ENCODE assay signal across 11 mouse cellular contexts in genomic region chr11:58098366-58098720, GRCm38 (mm10). TPM values are rescaled to one million over a fixed set of nuclear protein-coding genes. Genes with fewer than 3 reads are reported as not detected.
DNase-seq lines count a peak whose midpoint lies in the region; ATAC-seq and TF ChIP-seq lines count a peak whose summit lies in the region.
"Not testable (repeated sequence)": the region's sequence is repeated elsewhere in the genome, so short reads cannot be mapped to it uniquely, and the experiment has no call there.
"Had no signal": no experiment of that assay in that cellular context is flagged by ENCODE, and none has a peak within 500 bp of the region (broad histone marks: within the 10 kb centered on the region; RNA-seq: fewer than 3 reads in every experiment).

No protein-coding gene starts in this region.

- H3K4me2 ChIP-seq in embryonic facial prominence, embryonic 13.5 days, result peak overlapping the region; percentile 77
- H3K4me2 ChIP-seq in heart, embryonic 14.5 days (ENCODE audit: low read length), result peak overlapping the region; percentile 88
- H3K4me2 ChIP-seq in liver, embryonic 12.5 days, result peak overlapping the region; percentile 73; the same call in 1 of the 2 replicates

- peak; percentile 56 for DNase-seq in ES-CJ7 (ENCODE audit: low read depth, low spot score)
- DNase-seq in kidney, adult 2 months, result peak; percentile 25
- not testable (repeated sequence) for DNase-seq in midbrain, embryonic 10.5 days (ENCODE audit: low spot score)
- peak; percentile 60 for DNase-seq in splenic B cell, adult 2 months (ENCODE audit: low read depth, low spot score)

- TF ChIP-seq CTCF in kidney, adult 2 months (conservative IDR thresholded peaks at IDR 0.05; ENCODE audit: insufficient read depth, insufficient read length, low read depth, low read length), result peak; percentile 31; the same call in 1 of the 2 replicates

- H3K27ac ChIP-seq in embryonic facial prominence, embryonic 13.5 days; heart, embryonic 14.5 days (replicated peaks in 1 of 2; ENCODE audit: control insufficient read depth in 1 of 2, insufficient read depth in 1 of 2, low read depth in 2 of 2, low read length in 2 of 2); kidney, adult 2 months (ENCODE audit: insufficient read depth, low read depth, low read length); liver, embryonic 12.5 days; midbrain, embryonic 10.5 days (replicated peaks): not testable (repeated sequence)

- not testable (repeated sequence) for ATAC-seq in embryonic facial prominence, embryonic 13.5 days (ENCODE audit: insufficient number of reproducible peaks, insufficient read depth, low FRiP score, low TSS enrichment, low read depth); heart, embryonic 14.5 days (ENCODE audit: insufficient number of reproducible peaks, insufficient read depth, low FRiP score, low read depth); liver, embryonic 12.5 days

- not testable (repeated sequence) for TF ChIP-seq POLR2A in kidney, adult 2 months (IDR thresholded peaks at IDR 0.05; ENCODE audit: low read depth, low read length)

- not testable (repeated sequence) for H3K9me3 ChIP-seq in embryonic facial prominence, embryonic 13.5 days; heart, embryonic 14.5 days (ENCODE audit: control insufficient read depth, low read length); liver, embryonic 12.5 days (replicated peaks); midbrain, embryonic 10.5 days (replicated peaks)

- H3K4me3 ChIP-seq in embryonic facial prominence, embryonic 13.5 days, result peak overlapping the region; percentile 45
- H3K4me3 ChIP-seq in heart, embryonic 14.5 days (ENCODE audit: control insufficient read depth in 1 of 2, insufficient read depth in 1 of 2, low read depth in 1 of 2, low read length in 2 of 2), result peak overlapping the region in 1 of 2 experiments; percentile 43; a peak in 2 of 4 replicates
- not testable (repeated sequence) for H3K4me3 ChIP-seq in kidney, adult 2 months (ENCODE audit: insufficient read depth, low read depth, low read length)
- 0 out of 2 replicates have a peak overlapping the region, but pooled peaks have one; percentile 50 for H3K4me3 ChIP-seq in liver, embryonic 12.5 days
- H3K4me3 ChIP-seq in midbrain, embryonic 10.5 days, result peak overlapping the region; percentile 56; the same call in 1 of the 2 replicates

- not testable (repeated sequence) for H3K9ac ChIP-seq in embryonic facial prominence, embryonic 13.5 days; heart, embryonic 14.5 days (ENCODE audit: low read length); liver, embryonic 12.5 days

- not testable (repeated sequence) for H3K36me3 ChIP-seq in embryonic facial prominence, embryonic 13.5 days; heart, embryonic 14.5 days (ENCODE audit: control insufficient read depth, insufficient read depth, low read length); kidney, adult 2 months (ENCODE audit: control insufficient read depth, insufficient read depth, low read length); liver, embryonic 12.5 days; midbrain, embryonic 10.5 days; splenic B cell, adult 2 months (ENCODE audit: control insufficient read depth, insufficient read depth, low read length, poor library complexity, severe bottlenecking)

- WGBS in embryonic facial prominence, embryonic 13.5 days, result 65% methylated on average over 5 of the region's 5 CpGs
- WGBS in heart, embryonic 14.5 days, result 61% methylated on average over 5 of the region's 5 CpGs
- WGBS in kidney, adult 2 months, result 73% methylated on average over 5 of the region's 5 CpGs
- WGBS in liver, embryonic 12.5 days (ENCODE audit: insufficient replicate concordance), result 51% methylated on average over 5 of the region's 5 CpGs
- 71% methylated on average over 5 of the region's 5 CpGs for WGBS in midbrain, embryonic 10.5 days

- H3K27me3 ChIP-seq in embryonic facial prominence, embryonic 13.5 days, result peaks cover 30% of the 10 kb centered on the region
- H3K27me3 ChIP-seq in heart, embryonic 14.5 days (ENCODE audit: control insufficient read depth, insufficient read depth, low read length); kidney, adult 2 months (replicated peaks; ENCODE audit: control insufficient read depth, insufficient read depth, low read length); splenic B cell, adult 2 months (ENCODE audit: control insufficient read depth, insufficient read depth, low read length, poor library complexity, severe bottlenecking): not testable (repeated sequence)
- H3K27me3 ChIP-seq in liver, embryonic 12.5 days (replicated peaks), result peaks cover 50% of the 10 kb centered on the region
- H3K27me3 ChIP-seq in midbrain, embryonic 10.5 days (ENCODE audit: low read depth, poor library complexity, severe bottlenecking), result peaks cover 40% of the 10 kb centered on the region

- H3K4me1 ChIP-seq in embryonic facial prominence, embryonic 13.5 days, result peaks cover 12% of the 10 kb centered on the region
- H3K4me1 ChIP-seq in heart, embryonic 14.5 days (ENCODE audit: control insufficient read depth in 2 of 2, insufficient read depth in 2 of 2, low read length in 2 of 2); kidney, adult 2 months (ENCODE audit: control insufficient read depth, insufficient read depth, low read length): not testable (repeated sequence)
- peaks cover 20% of the 10 kb centered on the region for H3K4me1 ChIP-seq in liver, embryonic 12.5 days
- peaks cover 32% of the 10 kb centered on the region for H3K4me1 ChIP-seq in midbrain, embryonic 10.5 days

RNA-seq across cellular contexts. Expression of gene Gm12248, which starts 5.4 kb away (rescaled TPM):
- 0.29 TPM in 1 of 2 replicates, not detected in the other for polyA plus RNA-seq in embryonic facial prominence, embryonic 13.5 days (2015; fragmentation: Nextera tagmentation; extraction: Ambion mirVana)
- not detected in 2 replicates for polyA plus RNA-seq in heart, embryonic 14.5 days (2014; fragmentation: Nextera tagmentation; extraction: Ambion mirVana)
- polyA plus RNA-seq in kidney, adult 2 months (2012; rRNA removed), result 0.16 TPM in 2 replicates
- not detected in 2 replicates for polyA plus RNA-seq in liver, embryonic 12.5 days (2016; fragmentation: Nextera tagmentation; extraction: Ambion mirVana)
- not detected in 2 replicates for polyA plus RNA-seq in midbrain, embryonic 10.5 days (2016; fragmentation: Nextera tagmentation; extraction: Ambion mirVana)
- polyA plus RNA-seq: brain, embryonic 14.5 days; embryonic facial prominence, embryonic 11.5 days; forebrain, embryonic 16.5 days; macrophage had no signal

RNA-seq across cellular contexts. Expression of gene Cnot8, which starts 5.6 kb away (rescaled TPM):
- 100.0 and 104 TPM in 2 replicates for polyA plus RNA-seq in embryonic facial prominence, embryonic 13.5 days (2015; fragmentation: Nextera tagmentation; extraction: Ambion mirVana)
- polyA plus RNA-seq in heart, embryonic 14.5 days (2014; fragmentation: Nextera tagmentation; extraction: Ambion mirVana), result 76.4 and 77.7 TPM in 2 replicates
- 43.8 and 47.2 TPM in 2 replicates for polyA plus RNA-seq in kidney, adult 2 months (2012; rRNA removed)
- polyA plus RNA-seq in liver, embryonic 12.5 days (2016; fragmentation: Nextera tagmentation; extraction: Ambion mirVana), result 50.5 and 51.8 TPM in 2 replicates
- polyA plus RNA-seq in midbrain, embryonic 10.5 days (2016; fragmentation: Nextera tagmentation; extraction: Ambion mirVana), result 103 and 112 TPM in 2 replicates
